In the genomic region with DNA sequence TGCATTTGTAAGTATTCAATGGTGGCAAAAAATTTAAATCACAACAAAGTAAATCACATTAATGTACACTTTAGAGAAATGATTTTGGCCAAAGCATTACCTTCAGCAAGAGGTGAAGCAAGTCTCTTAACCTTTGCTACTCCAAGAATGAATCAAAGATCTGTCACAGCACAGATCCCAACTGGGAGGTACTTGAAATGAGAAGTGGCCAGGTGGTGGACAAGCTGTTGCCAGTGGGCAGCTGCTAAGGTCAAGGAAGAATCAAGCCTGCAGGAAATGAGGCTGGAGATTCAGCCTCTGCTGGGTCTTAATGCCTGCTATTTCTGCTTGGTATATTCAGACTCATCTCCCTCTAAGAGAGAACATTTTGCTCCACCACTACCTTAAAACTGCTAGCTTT, we compare ENCODE assay signal across 23 mouse cellular contexts.
DNase-seq lines count a peak whose midpoint lies in the region; ATAC-seq and TF ChIP-seq lines count a peak whose summit lies in the region.
"Had no signal": no experiment of that assay in that cellular context is flagged by ENCODE, and none has a peak within 500 bp of the region (broad histone marks: within the 10 kb centered on the region; RNA-seq: fewer than 3 reads in every experiment).

No protein-coding gene starts in this region.

- ATAC-seq in hindbrain, postnatal 0 days: 0 out of 2 replicates have a peak, but pooled peaks have one; percentile 32
- no peak for ATAC-seq in hindbrain, embryonic 12.5 days (ENCODE audit: low FRiP score)
- no peak for ATAC-seq in forebrain, embryonic 11.5 days (replicated peaks; ENCODE audit: low FRiP score)
- ATAC-seq: forebrain, embryonic 15.5 days; inflammation-experienced regulatory T-cells, adult 6 months; intestine, postnatal 0 days had no signal

- H3K9me3 ChIP-seq in hindbrain, postnatal 0 days (ENCODE audit: low read length): no peaks in the 10 kb centered on the region
- no peaks in the 10 kb centered on the region for H3K9me3 ChIP-seq in hindbrain, embryonic 12.5 days (replicated peaks)
- no peaks in the 10 kb centered on the region for H3K9me3 ChIP-seq in forebrain, embryonic 11.5 days (ENCODE audit: control insufficient read depth, low read length)
- H3K9me3 ChIP-seq: embryonic facial prominence, embryonic 15.5 days; forebrain, embryonic 10.5 days; forebrain, embryonic 15.5 days; heart, embryonic 10.5 days; hindbrain, embryonic 15.5 days had no signal

- no peaks in the 10 kb centered on the region for H3K27me3 ChIP-seq in hindbrain, postnatal 0 days (ENCODE audit: insufficient read depth, low read length)
- no peaks in the 10 kb centered on the region for H3K27me3 ChIP-seq in hindbrain, embryonic 12.5 days
- no peaks in the 10 kb centered on the region for H3K27me3 ChIP-seq in forebrain, embryonic 11.5 days (ENCODE audit: control insufficient read depth, insufficient read depth, low read length)
- no peaks in the 10 kb centered on the region for H3K27me3 ChIP-seq in kidney, adult 2 months (replicated peaks; ENCODE audit: control insufficient read depth, insufficient read depth, low read length)
- H3K27me3 ChIP-seq: embryonic facial prominence, embryonic 15.5 days; forebrain, embryonic 15.5 days; hindbrain, embryonic 15.5 days had no signal

- no peaks in the 10 kb centered on the region for H3K4me1 ChIP-seq in hindbrain, postnatal 0 days (ENCODE audit: insufficient read depth, low read length)
- no peaks in the 10 kb centered on the region for H3K4me1 ChIP-seq in hindbrain, embryonic 12.5 days
- no peaks in the 10 kb centered on the region for H3K4me1 ChIP-seq in forebrain, embryonic 11.5 days (replicated peaks; ENCODE audit: control insufficient read depth, insufficient read depth, low read length)
- no peaks in the 10 kb centered on the region for H3K4me1 ChIP-seq in kidney, adult 2 months (ENCODE audit: control insufficient read depth, insufficient read depth, low read length)
- H3K4me1 ChIP-seq: embryonic facial prominence, embryonic 15.5 days; forebrain, embryonic 10.5 days; forebrain, embryonic 15.5 days; heart, embryonic 10.5 days; hindbrain, embryonic 15.5 days had no signal

- no peak for TF ChIP-seq POLR2A in brain, embryonic 14.5 days (IDR thresholded peaks at IDR 0.05; ENCODE audit: borderline replicate concordance, extremely low read depth, insufficient read depth, insufficient read length, poor library complexity, severe bottlenecking)
- no peak for TF ChIP-seq POLR2A in kidney, adult 2 months (IDR thresholded peaks at IDR 0.05; ENCODE audit: low read depth, low read length)

- no peaks in the 10 kb centered on the region for H3K36me3 ChIP-seq in hindbrain, postnatal 0 days (ENCODE audit: insufficient read depth, low read length)
- H3K36me3 ChIP-seq in hindbrain, embryonic 12.5 days: no peaks in the 10 kb centered on the region
- no peaks in the 10 kb centered on the region for H3K36me3 ChIP-seq in forebrain, embryonic 11.5 days (ENCODE audit: control insufficient read depth, insufficient read depth, low read length)
- H3K36me3 ChIP-seq in kidney, adult 2 months (ENCODE audit: control insufficient read depth, insufficient read depth, low read length): no peaks in the 10 kb centered on the region
- H3K36me3 ChIP-seq: embryonic facial prominence, embryonic 15.5 days; forebrain, embryonic 10.5 days; forebrain, embryonic 15.5 days; heart, embryonic 10.5 days; hindbrain, embryonic 15.5 days had no signal

- no peak overlapping the region for H3K27ac ChIP-seq in hindbrain, postnatal 0 days
- H3K27ac ChIP-seq in hindbrain, embryonic 12.5 days: no peak overlapping the region
- H3K27ac ChIP-seq in forebrain, embryonic 11.5 days (ENCODE audit: low read depth, low read length): no peak overlapping the region
- H3K27ac ChIP-seq in kidney, adult 2 months (ENCODE audit: insufficient read depth, low read depth, low read length): no peak overlapping the region
- H3K27ac ChIP-seq: embryonic facial prominence, embryonic 15.5 days; forebrain, embryonic 10.5 days; forebrain, embryonic 15.5 days; heart, embryonic 10.5 days; hindbrain, embryonic 15.5 days had no signal

- no peak overlapping the region for H3K9ac ChIP-seq in hindbrain, postnatal 0 days (replicated peaks; ENCODE audit: low read length)
- no peak overlapping the region for H3K9ac ChIP-seq in hindbrain, embryonic 12.5 days
- no peak overlapping the region for H3K9ac ChIP-seq in forebrain, embryonic 11.5 days (ENCODE audit: low read length)
- H3K9ac ChIP-seq: embryonic facial prominence, embryonic 15.5 days; forebrain, embryonic 15.5 days; hindbrain, embryonic 15.5 days had no signal

- no peak for TF ChIP-seq CTCF in hindbrain, postnatal 0 days (IDR thresholded peaks at IDR 0.05; ENCODE audit: low read depth)
- no peak for TF ChIP-seq CTCF in brain, embryonic 14.5 days (IDR thresholded peaks at IDR 0.05; ENCODE audit: borderline replicate concordance, extremely low read depth, insufficient read depth, insufficient read length)
- no peak for TF ChIP-seq CTCF in kidney, adult 2 months (conservative IDR thresholded peaks at IDR 0.05; ENCODE audit: insufficient read depth, insufficient read length, low read depth, low read length)

- H3K4me2 ChIP-seq in hindbrain, postnatal 0 days (ENCODE audit: low read depth, low read length): no peak overlapping the region
- H3K4me2 ChIP-seq in hindbrain, embryonic 12.5 days (replicated peaks): no peak overlapping the region
- H3K4me2 ChIP-seq in forebrain, embryonic 11.5 days (ENCODE audit: low read depth, low read length, severe bottlenecking): no peak overlapping the region
- H3K4me2 ChIP-seq: embryonic facial prominence, embryonic 15.5 days; forebrain, embryonic 15.5 days; hindbrain, embryonic 15.5 days had no signal

- peak; percentile 30 for DNase-seq in cerebellum, adult 11-12 months
- DNase-seq in cerebellum, adult 11 months: no peak
- peak; percentile 11 for DNase-seq in hindbrain, postnatal 0 days (ENCODE audit: low spot score)
- peak; percentile 1 for DNase-seq in brain, embryonic 14.5 days (ENCODE audit: low read depth)
- DNase-seq in cerebellum, postnatal 14 days: peak; percentile 15 to 16
- DNase-seq in forebrain, embryonic 11.5 days (ENCODE audit: low spot score): no peak
- no peak for DNase-seq in kidney, adult 2 months
- DNase-seq: adrenal gland, postnatal 10 days; embryo, embryonic 11 days; gastrocnemius, postnatal 10 days; heart, adult 18-20 months; heart, postnatal 10 days; heart, postnatal 4 days; kidney, adult 9 months had no signal

- H3K4me3 ChIP-seq in hindbrain, postnatal 0 days (ENCODE audit: low read length): no peak overlapping the region
- H3K4me3 ChIP-seq in hindbrain, embryonic 12.5 days: no peak overlapping the region
- H3K4me3 ChIP-seq in forebrain, embryonic 11.5 days (ENCODE audit: low read depth, low read length): no peak overlapping the region
- H3K4me3 ChIP-seq in kidney, adult 2 months (ENCODE audit: insufficient read depth, low read depth, low read length): no peak overlapping the region
- H3K4me3 ChIP-seq: embryonic facial prominence, embryonic 15.5 days; erythroblast, embryonic 14.5 days; forebrain, embryonic 10.5 days; forebrain, embryonic 15.5 days; heart, embryonic 10.5 days; hindbrain, embryonic 15.5 days had no signal

Comparison
In these comparisons a context has a peak if more than half of its experiments do, and no peak if none do; other contexts are left out.
1. DNase-seq: peak in cerebellum, adult 11-12 months (single experiment), hindbrain, postnatal 0 days (single experiment), brain, embryonic 14.5 days (single experiment) and cerebellum, postnatal 14 days (2 of 2); none in cerebellum, adult 11 months (single experiment), forebrain, embryonic 11.5 days (single experiment) and kidney, adult 2 months (single experiment).